Mouse (Mus musculus): Measurements from ENCODE around the gene Plxnb1. TPM values are rescaled to one million over a fixed set of nuclear protein-coding genes. Genes with fewer than 3 reads are reported as not detected.
A peak's percentile ranks its signal among the peaks of the same experiment; 100 is the strongest.

Gene Plxnb1
- polyA plus RNA-seq, 1 experiment from 2014 or later, result 18.6 TPM

DNA sequence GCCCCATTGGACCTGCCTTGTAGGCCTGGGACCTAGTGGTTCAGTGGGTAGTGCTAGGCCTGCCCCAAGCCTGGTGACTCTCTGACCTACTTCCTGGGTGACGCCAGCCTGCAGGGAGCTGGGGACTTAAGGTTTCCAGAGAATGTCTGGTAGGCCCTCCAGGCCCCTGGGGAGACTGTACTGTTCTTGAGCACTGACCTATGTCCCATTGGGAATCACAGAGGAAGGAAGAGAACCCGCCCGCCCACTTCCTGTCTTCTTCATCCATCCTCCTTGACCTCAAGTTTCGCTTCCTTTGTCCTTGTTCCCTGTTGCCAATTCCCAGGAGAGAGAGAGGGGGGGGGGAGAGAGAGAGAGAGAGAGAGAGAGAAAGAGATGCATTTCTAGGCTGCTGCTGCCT lies 22.9 kb downstream of the Plxnb1 start:
- H3K9me3 ChIP-seq (ENCODE audit: control insufficient read depth, low read length), result no peaks in the 10 kb centered on the region
- H3K27me3 ChIP-seq (ENCODE audit: control insufficient read depth, insufficient read depth, low read depth, low read length), result no peaks in the 10 kb centered on the region
- H3K4me1 ChIP-seq (replicated peaks; ENCODE audit: control insufficient read depth, insufficient read depth, low read length), result no peaks in the 10 kb centered on the region; the same call in 1 of the 2 replicates
- H3K27ac ChIP-seq (ENCODE audit: low read length), result no peak overlapping the region
- H3K9ac ChIP-seq (ENCODE audit: low read length), result no peak overlapping the region
- H3K4me2 ChIP-seq (ENCODE audit: low read depth, low read length), result no peak overlapping the region
- H3K4me3 ChIP-seq (ENCODE audit: low read length), result no peak overlapping the region
- H3K36me3 ChIP-seq (ENCODE audit: control insufficient read depth, insufficient read depth, low read length), result peaks cover 34% of the 10 kb centered on the region
- WGBS, result 82% methylated on average over 4 of the region's 4 CpGs
- ATAC-seq (ENCODE audit: low read depth), result peak; percentile 32; the same call in 1 of the 2 replicates

DNA sequence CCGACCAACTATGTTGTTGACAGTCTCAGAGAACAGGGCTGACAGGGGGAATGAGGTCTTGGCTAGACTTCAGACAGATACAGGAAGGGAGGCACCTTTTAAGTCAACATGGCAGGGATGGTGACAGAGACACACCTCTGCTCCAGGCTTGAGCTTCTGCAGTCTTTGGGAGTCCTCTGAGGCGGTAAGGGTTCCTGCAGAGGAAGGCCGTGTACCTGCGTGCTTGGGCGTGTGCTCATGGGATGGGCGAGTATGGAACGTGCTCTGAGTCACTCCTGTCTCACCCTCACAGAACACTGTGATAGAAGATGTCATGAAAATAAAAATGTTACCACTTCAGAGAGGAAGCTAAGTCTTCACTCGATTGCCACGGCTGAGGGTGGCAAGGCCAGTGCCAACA lies 24.4 kb downstream of the Plxnb1 start:
- peaks cover 25% of the 10 kb centered on the region for H3K36me3 ChIP-seq (ENCODE audit: control insufficient read depth, insufficient read depth, low read length)
- no peaks in the 10 kb centered on the region for H3K27me3 ChIP-seq (ENCODE audit: control insufficient read depth, insufficient read depth, low read depth, low read length)
- no peak overlapping the region for H3K4me2 ChIP-seq (ENCODE audit: low read depth, low read length)
- no peak for ATAC-seq (ENCODE audit: low read depth)
- H3K4me3 ChIP-seq (ENCODE audit: low read length), result no peak overlapping the region
- H3K9ac ChIP-seq (ENCODE audit: low read length), result no peak overlapping the region
- 85% methylated on average over 9 of the region's 9 CpGs for WGBS
- H3K4me1 ChIP-seq (replicated peaks; ENCODE audit: control insufficient read depth, insufficient read depth, low read length), result no peaks in the 10 kb centered on the region; the same call in 1 of the 2 replicates
- H3K9me3 ChIP-seq (ENCODE audit: control insufficient read depth, low read length), result no peaks in the 10 kb centered on the region
- H3K27ac ChIP-seq (ENCODE audit: low read length), result no peak overlapping the region

DNA sequence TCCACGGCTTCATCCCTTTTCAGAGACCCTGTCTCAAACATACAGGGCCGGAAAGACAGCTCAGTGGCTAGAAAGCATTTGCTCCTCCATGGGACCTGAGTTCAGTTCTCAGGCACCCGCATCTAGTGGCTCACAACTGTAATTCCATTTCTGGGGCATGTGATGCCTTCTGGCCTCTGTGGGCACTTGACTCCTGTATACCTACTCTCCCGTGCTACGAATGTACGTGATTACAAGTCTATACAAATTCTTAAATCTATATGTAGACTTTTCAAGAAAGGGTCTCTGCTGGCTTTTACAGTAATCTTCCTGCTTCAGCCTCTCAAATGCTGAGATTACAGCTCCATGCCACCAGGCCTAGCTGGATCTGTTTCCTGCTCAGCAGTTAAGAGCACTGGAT lies 25.8 kb downstream of the Plxnb1 start:
- WGBS, result 71% methylated on average over 6 of the region's 6 CpGs
- H3K9ac ChIP-seq (ENCODE audit: low read length), result no peak overlapping the region

GRCm38 (mm10) chr9:109122553-109123085 lies 27.4 kb downstream of the Plxnb1 start:
- H3K9me3 ChIP-seq (ENCODE audit: control insufficient read depth, low read length), result no peaks in the 10 kb centered on the region
- no peak overlapping the region for H3K4me2 ChIP-seq (ENCODE audit: low read depth, low read length)
- H3K36me3 ChIP-seq (ENCODE audit: control insufficient read depth, insufficient read depth, low read length), result peaks cover 1% of the 10 kb centered on the region; the same call in 1 of the 2 replicates
- ATAC-seq (ENCODE audit: low read depth), result no peak
- no peak overlapping the region for H3K4me3 ChIP-seq (ENCODE audit: low read length)
- H3K4me1 ChIP-seq (replicated peaks; ENCODE audit: control insufficient read depth, insufficient read depth, low read length), result no peaks in the 10 kb centered on the region; the same call in 1 of the 2 replicates
- no peak overlapping the region for H3K27ac ChIP-seq (ENCODE audit: low read length)
- no peak overlapping the region for H3K9ac ChIP-seq (ENCODE audit: low read length)
- 41% methylated on average over 2 of the region's 2 CpGs for WGBS
- H3K27me3 ChIP-seq (ENCODE audit: control insufficient read depth, insufficient read depth, low read depth, low read length), result no peaks in the 10 kb centered on the region

More for the DNA sequence above, 25.8 kb downstream of the Plxnb1 start:
- Histone ChIP-seq H3K27me3 (ENCODE audit: control insufficient read depth, insufficient read depth, low read depth, low read length) (no peaks in the 10 kb centered on the region), H3K27ac (ENCODE audit: low read length) (no peak overlapping the region), H3K4me1 (replicated peaks; ENCODE audit: control insufficient read depth, insufficient read depth, low read length) (no peaks in the 10 kb centered on the region; the same call in 1 of the 2 replicates), H3K36me3 (ENCODE audit: control insufficient read depth, insufficient read depth, low read length) (peaks cover 13% of the 10 kb centered on the region), H3K4me2 (ENCODE audit: low read depth, low read length) (no peak overlapping the region), H3K4me3 (ENCODE audit: low read length) (no peak overlapping the region), H3K9me3 (ENCODE audit: control insufficient read depth, low read length) (no peaks in the 10 kb centered on the region)
- ATAC-seq (ENCODE audit: low read depth), result no peak

DNA sequence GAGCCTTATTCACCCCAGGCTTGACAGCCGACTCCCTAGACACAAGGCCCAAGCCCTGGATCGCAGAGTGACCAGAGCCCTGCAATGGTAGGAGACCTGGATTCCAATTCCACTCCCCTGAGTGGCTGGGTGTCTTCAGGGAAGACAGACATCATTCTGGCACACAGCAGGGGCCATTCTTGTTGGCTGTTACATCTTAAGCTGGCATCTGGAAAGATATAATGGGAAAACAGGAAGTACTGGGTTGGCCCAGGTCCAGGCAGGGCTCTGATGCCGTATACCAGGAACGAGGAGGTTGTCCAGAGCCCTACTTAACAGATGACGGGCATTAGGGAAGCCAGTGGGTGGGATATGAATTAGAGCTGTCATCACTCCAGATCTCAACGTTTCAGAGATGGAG lies 28.1 kb downstream of the Plxnb1 start:
- 32% methylated on average over 6 of the region's 6 CpGs for WGBS
- H3K36me3 ChIP-seq (ENCODE audit: control insufficient read depth, insufficient read depth, low read length), result no peaks in the 10 kb centered on the region; the same call in 1 of the 2 replicates
- H3K4me3 ChIP-seq (ENCODE audit: low read length), result no peak overlapping the region
- H3K4me1 ChIP-seq (replicated peaks; ENCODE audit: control insufficient read depth, insufficient read depth, low read length), result no peaks in the 10 kb centered on the region; the same call in 1 of the 2 replicates
- no peak for ATAC-seq (ENCODE audit: low read depth)
- no peak overlapping the region for H3K9ac ChIP-seq (ENCODE audit: low read length)
- no peaks in the 10 kb centered on the region for H3K9me3 ChIP-seq (ENCODE audit: control insufficient read depth, low read length)
- no peaks in the 10 kb centered on the region for H3K27me3 ChIP-seq (ENCODE audit: control insufficient read depth, insufficient read depth, low read depth, low read length)
- H3K27ac ChIP-seq (ENCODE audit: low read length), result no peak overlapping the region
- no peak overlapping the region for H3K4me2 ChIP-seq (ENCODE audit: low read depth, low read length)

DNA sequence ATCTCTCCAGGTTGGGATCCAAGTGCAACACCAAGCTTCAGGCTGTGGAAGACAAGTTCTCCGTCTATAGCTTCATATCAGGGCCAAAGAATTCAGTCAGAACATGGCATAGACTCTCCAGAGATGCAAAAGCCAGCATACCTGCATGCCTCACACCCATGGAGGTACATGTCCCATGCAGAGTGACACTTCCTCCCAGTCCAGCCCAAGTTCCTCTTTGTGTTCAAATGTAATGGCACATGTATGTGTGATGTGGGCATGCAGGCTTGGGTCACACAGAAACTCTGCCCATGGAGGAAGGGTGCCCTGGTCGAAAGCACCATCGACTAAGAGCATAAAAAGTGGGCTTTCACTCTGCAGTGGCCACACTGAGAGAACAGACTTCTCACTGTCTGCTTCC lies 29.0 kb downstream of the Plxnb1 start:
- 79% methylated on average over 3 of the region's 3 CpGs for WGBS
- Histone ChIP-seq H3K27ac (ENCODE audit: low read length) (no peak overlapping the region), H3K9ac (ENCODE audit: low read length) (no peak overlapping the region), H3K4me2 (ENCODE audit: low read depth, low read length) (no peak overlapping the region), H3K27me3 (ENCODE audit: control insufficient read depth, insufficient read depth, low read depth, low read length) (no peaks in the 10 kb centered on the region), H3K4me1 (replicated peaks; ENCODE audit: control insufficient read depth, insufficient read depth, low read length) (no peaks in the 10 kb centered on the region; the same call in 1 of the 2 replicates), H3K9me3 (ENCODE audit: control insufficient read depth, low read length) (no peaks in the 10 kb centered on the region), H3K36me3 (ENCODE audit: control insufficient read depth, insufficient read depth, low read length) (no peaks in the 10 kb centered on the region; the same call in 1 of the 2 replicates), H3K4me3 (ENCODE audit: low read length) (no peak overlapping the region)
- no peak for ATAC-seq (ENCODE audit: low read depth)

GRCm38 (mm10) chr9:109125043-109125442 lies 29.9 kb downstream of the Plxnb1 start:
- Histone ChIP-seq H3K27ac (ENCODE audit: low read length) (no peak overlapping the region), H3K4me2 (ENCODE audit: low read depth, low read length) (no peak overlapping the region), H3K4me1 (replicated peaks; ENCODE audit: control insufficient read depth, insufficient read depth, low read length) (no peaks in the 10 kb centered on the region; the same call in 1 of the 2 replicates), H3K9ac (ENCODE audit: low read length) (no peak overlapping the region), H3K4me3 (ENCODE audit: low read length) (no peak overlapping the region), H3K27me3 (ENCODE audit: control insufficient read depth, insufficient read depth, low read depth, low read length) (no peaks in the 10 kb centered on the region), H3K9me3 (ENCODE audit: control insufficient read depth, low read length) (no peaks in the 10 kb centered on the region), H3K36me3 (ENCODE audit: control insufficient read depth, insufficient read depth, low read length) (no peaks in the 10 kb centered on the region)
- 59% methylated on average over 2 of the region's 2 CpGs for WGBS
- no peak for ATAC-seq (ENCODE audit: low read depth)

- no peaks in the 10 kb centered on the region for H3K36me3 ChIP-seq (ENCODE audit: control insufficient read depth, insufficient read depth, low read length)
- H3K4me2 ChIP-seq (ENCODE audit: low read depth, low read length), result no peak overlapping the region
- no peaks in the 10 kb centered on the region; the same call in 1 of the 2 replicates for H3K4me1 ChIP-seq (replicated peaks; ENCODE audit: control insufficient read depth, insufficient read depth, low read length)
- no peak overlapping the region for H3K27ac ChIP-seq (ENCODE audit: low read length)
- no peaks in the 10 kb centered on the region for H3K9me3 ChIP-seq (ENCODE audit: control insufficient read depth, low read length)
- no peak overlapping the region for H3K4me3 ChIP-seq (ENCODE audit: low read length)
- ATAC-seq (ENCODE audit: low read depth), result no peak
- WGBS, result 61% methylated on average over 3 of the region's 3 CpGs
- H3K27me3 ChIP-seq (ENCODE audit: control insufficient read depth, insufficient read depth, low read depth, low read length), result no peaks in the 10 kb centered on the region
- no peak overlapping the region for H3K9ac ChIP-seq (ENCODE audit: low read length)
Measured at GRCm38 (mm10) chr9:109125481-109125880, 30.3 kb downstream of the Plxnb1 start.

GRCm38 (mm10) chr9:109127076-109127475 lies 31.9 kb downstream of the Plxnb1 start:
- no peaks in the 10 kb centered on the region for H3K27me3 ChIP-seq (ENCODE audit: control insufficient read depth, insufficient read depth, low read depth, low read length)
- no peaks in the 10 kb centered on the region for H3K36me3 ChIP-seq (ENCODE audit: control insufficient read depth, insufficient read depth, low read length)
- no peak overlapping the region for H3K4me3 ChIP-seq (ENCODE audit: low read length)
- no peak overlapping the region for H3K9ac ChIP-seq (ENCODE audit: low read length)
- WGBS, result 56% methylated on average over 4 of the region's 4 CpGs
- H3K9me3 ChIP-seq (ENCODE audit: control insufficient read depth, low read length), result no peaks in the 10 kb centered on the region
- no peaks in the 10 kb centered on the region; the same call in 1 of the 2 replicates for H3K4me1 ChIP-seq (replicated peaks; ENCODE audit: control insufficient read depth, insufficient read depth, low read length)
- no peak overlapping the region for H3K4me2 ChIP-seq (ENCODE audit: low read depth, low read length)
- ATAC-seq (ENCODE audit: low read depth), result no peak
- H3K27ac ChIP-seq (ENCODE audit: low read length), result no peak overlapping the region

Data from lung, embryonic 16.5 days (tissue).